8 mouse cellular contexts compared by ENCODE assay signal in the genomic region with DNA sequence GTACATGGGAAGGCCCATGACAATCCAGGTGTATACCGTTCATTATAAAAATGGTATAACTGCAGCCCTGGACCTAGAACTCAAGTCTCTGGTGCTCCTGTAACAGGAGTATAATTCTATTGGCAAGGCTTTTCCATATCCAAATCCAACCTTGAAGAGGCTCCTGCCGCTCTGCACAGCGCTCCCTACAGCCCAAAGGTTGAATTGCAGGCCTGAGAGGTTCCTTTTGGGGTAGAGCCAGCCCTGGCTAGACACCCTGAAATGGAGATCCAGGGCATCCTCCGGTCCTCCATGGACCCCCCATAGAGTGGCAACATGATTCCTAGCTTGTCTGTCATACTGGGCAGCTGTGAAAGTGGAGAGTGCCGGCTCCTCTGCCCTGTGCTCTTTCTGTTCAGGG. TPM values are rescaled to one million over a fixed set of nuclear protein-coding genes. Genes with fewer than 3 reads are reported as not detected.
A peak's percentile ranks its signal among the peaks of the same experiment; 100 is the strongest.
DNase-seq lines count a peak whose midpoint lies in the region; ATAC-seq and TF ChIP-seq lines count a peak whose summit lies in the region.

No protein-coding gene starts in this region.

- 36% methylated on average over 5 of the region's 5 CpGs for WGBS in heart, embryonic 11.5 days (ENCODE audit: insufficient replicate concordance)
- WGBS in forebrain, embryonic 16.5 days: 35% methylated on average over 5 of the region's 5 CpGs
- 30% methylated on average over 5 of the region's 5 CpGs for WGBS in midbrain, embryonic 11.5 days
- 70% methylated on average over 5 of the region's 5 CpGs for WGBS in cerebellum, adult 2 months

- H3K9ac ChIP-seq in heart, embryonic 11.5 days (ENCODE audit: low read depth, low read length): no peak overlapping the region
- no peak overlapping the region for H3K9ac ChIP-seq in forebrain, embryonic 16.5 days (replicated peaks; ENCODE audit: low read depth, low read length)
- 0 out of 2 replicates have a peak overlapping the region, but pooled peaks have one; percentile 42 for H3K9ac ChIP-seq in midbrain, embryonic 11.5 days (ENCODE audit: low read length)

- peaks cover 23% of the 10 kb centered on the region for H3K4me1 ChIP-seq in heart, embryonic 11.5 days (ENCODE audit: control insufficient read depth, insufficient read depth, low read length)
- peaks cover 31% of the 10 kb centered on the region for H3K4me1 ChIP-seq in forebrain, embryonic 16.5 days (replicated peaks; ENCODE audit: control insufficient read depth, insufficient read depth, low read length)
- peaks cover 27% of the 10 kb centered on the region for H3K4me1 ChIP-seq in midbrain, embryonic 11.5 days (ENCODE audit: control insufficient read depth, insufficient read depth, low read length)
- 0 out of 2 replicates have a peak, but pooled peaks cover 4% of the 10 kb centered on the region for H3K4me1 ChIP-seq in cerebellum, adult 2 months (ENCODE audit: control insufficient read depth, insufficient read depth, low read length)

- no peaks in the 10 kb centered on the region; the same call in 1 of the 2 replicates for H3K27me3 ChIP-seq in heart, embryonic 11.5 days (ENCODE audit: control insufficient read depth, insufficient read depth, low read length)
- 0 out of 2 replicates have a peak, but pooled peaks cover 3% of the 10 kb centered on the region for H3K27me3 ChIP-seq in forebrain, embryonic 16.5 days (replicated peaks; ENCODE audit: control insufficient read depth, insufficient read depth, low read length)
- H3K27me3 ChIP-seq in midbrain, embryonic 11.5 days (ENCODE audit: control insufficient read depth, insufficient read depth, low read length): no peaks in the 10 kb centered on the region; the same call in 1 of the 2 replicates
- no peaks in the 10 kb centered on the region for H3K27me3 ChIP-seq in cerebellum, adult 2 months (ENCODE audit: control insufficient read depth, insufficient read depth, low read length)

- H3K27ac ChIP-seq in heart, embryonic 11.5 days (ENCODE audit: low read depth, low read length): no peak overlapping the region; the same call in 1 of the 2 replicates
- H3K27ac ChIP-seq in forebrain, embryonic 16.5 days (ENCODE audit: low read length): peak overlapping the region; percentile 61
- no peak overlapping the region for H3K27ac ChIP-seq in midbrain, embryonic 11.5 days (ENCODE audit: low read depth, low read length)
- no peak overlapping the region for H3K27ac ChIP-seq in cerebellum, adult 2 months (ENCODE audit: insufficient read depth, low read length)

- no peak for TF ChIP-seq CTCF in cerebellum, adult 2 months (IDR thresholded peaks at IDR 0.05; ENCODE audit: borderline replicate concordance, insufficient read depth, low read depth, low read length)

- H3K9me3 ChIP-seq in heart, embryonic 11.5 days (replicated peaks; ENCODE audit: control insufficient read depth, low read length): no peaks in the 10 kb centered on the region
- no peaks in the 10 kb centered on the region for H3K9me3 ChIP-seq in forebrain, embryonic 16.5 days (ENCODE audit: control insufficient read depth, low read length)
- H3K9me3 ChIP-seq in midbrain, embryonic 11.5 days (ENCODE audit: control insufficient read depth, low read length): no peaks in the 10 kb centered on the region

- no peak for DNase-seq in heart, adult 11 months
- DNase-seq in ES-CJ7 (ENCODE audit: low read depth, low spot score): peak; percentile 70
- peak; percentile 96 for DNase-seq in midbrain, embryonic 11.5 days (ENCODE audit: low spot score, missing footprints)
- DNase-seq in cerebellum, adult 9-10 months: no peak
- no peak for DNase-seq in cerebellum, adult 11-12 months
- DNase-seq in cerebellum, adult 2 months: no peak

- no peak for TF ChIP-seq POLR2A in cerebellum, adult 2 months (IDR thresholded peaks at IDR 0.05; ENCODE audit: borderline replicate concordance, insufficient read depth, low read length)

- H3K36me3 ChIP-seq in heart, embryonic 11.5 days (ENCODE audit: control insufficient read depth, insufficient read depth, low read length): no peaks in the 10 kb centered on the region
- H3K36me3 ChIP-seq in forebrain, embryonic 16.5 days (ENCODE audit: control insufficient read depth, insufficient read depth): no peaks in the 10 kb centered on the region
- H3K36me3 ChIP-seq in midbrain, embryonic 11.5 days (ENCODE audit: control insufficient read depth, insufficient read depth, low read length): no peaks in the 10 kb centered on the region

- peak overlapping the region; percentile 18; the same call in 1 of the 2 replicates for H3K4me3 ChIP-seq in heart, embryonic 11.5 days (ENCODE audit: low read depth, low read length)
- no peak overlapping the region for H3K4me3 ChIP-seq in forebrain, embryonic 16.5 days (replicated peaks; ENCODE audit: low read length)
- no peak overlapping the region for H3K4me3 ChIP-seq in midbrain, embryonic 11.5 days (ENCODE audit: low read depth, low read length)
- no peak overlapping the region for H3K4me3 ChIP-seq in cerebellum, adult 2 months (replicated peaks; ENCODE audit: insufficient read depth, low read depth, low read length)

- ATAC-seq in heart, embryonic 11.5 days (replicated peaks; ENCODE audit: insufficient number of reproducible peaks, low FRiP score, low TSS enrichment): no peak
- ATAC-seq in forebrain, embryonic 16.5 days: no peak
- 0 out of 2 replicates have a peak, but pooled peaks have one; percentile 17 for ATAC-seq in midbrain, embryonic 11.5 days (ENCODE audit: low FRiP score)

- peak overlapping the region; percentile 39 for H3K4me2 ChIP-seq in heart, embryonic 11.5 days
- H3K4me2 ChIP-seq in forebrain, embryonic 16.5 days (ENCODE audit: low read length): peak overlapping the region; percentile 36
- H3K4me2 ChIP-seq in midbrain, embryonic 11.5 days: peak overlapping the region; percentile 36

RNA-seq across cellular contexts. Expression of gene Tmem115, which starts 54.8 kb away (rescaled TPM):
- 37.0 and 40.6 TPM in 2 replicates for polyA plus RNA-seq in heart, embryonic 11.5 days (2014; fragmentation: Nextera tagmentation; extraction: Ambion mirVana)
- 41.9 and 44.5 TPM in 2 replicates for polyA plus RNA-seq in forebrain, embryonic 16.5 days (2015; fragmentation: Nextera tagmentation; extraction: Ambion mirVana)
- polyA plus RNA-seq in midbrain, embryonic 11.5 days (2014; fragmentation: Nextera tagmentation; extraction: Ambion mirVana): 40.9 and 44.6 TPM in 2 replicates
- 44.3 and 44.6 TPM in 2 replicates for polyA plus RNA-seq in cerebellum, adult 2 months (2012; rRNA removed)

Comparison
In these comparisons a context has a peak if more than half of its experiments do, and no peak if none do; other contexts are left out.
1. DNase-seq: peak in ES-CJ7 (single experiment) and midbrain, embryonic 11.5 days (single experiment); none in heart, adult 11 months (single experiment), cerebellum, adult 9-10 months (single experiment), cerebellum, adult 11-12 months (single experiment) and cerebellum, adult 2 months (0 of 2).
2. Peak in every context shown above with its lines, with median percentiles within 50 percentile points of each other: H3K4me2 ChIP-seq.